Mouse (Mus musculus) left cerebral cortex, adult 9 months (tissue): ENCODE results near the gene Ckb.
A peak's percentile ranks its signal among the peaks of the same experiment; 100 is the strongest.
"Not testable (repeated sequence)": the region's sequence is repeated elsewhere in the genome, so short reads cannot be mapped to it uniquely, and the experiment has no call there.

Experiments
- DNase-seq, 2 experiments: peaks; one replicate each; pipeline ENCODE4 v3.0.0; 2022; ENCODE audit warnings: low spot score in 2 of 2

Gene Ckb

DNA sequence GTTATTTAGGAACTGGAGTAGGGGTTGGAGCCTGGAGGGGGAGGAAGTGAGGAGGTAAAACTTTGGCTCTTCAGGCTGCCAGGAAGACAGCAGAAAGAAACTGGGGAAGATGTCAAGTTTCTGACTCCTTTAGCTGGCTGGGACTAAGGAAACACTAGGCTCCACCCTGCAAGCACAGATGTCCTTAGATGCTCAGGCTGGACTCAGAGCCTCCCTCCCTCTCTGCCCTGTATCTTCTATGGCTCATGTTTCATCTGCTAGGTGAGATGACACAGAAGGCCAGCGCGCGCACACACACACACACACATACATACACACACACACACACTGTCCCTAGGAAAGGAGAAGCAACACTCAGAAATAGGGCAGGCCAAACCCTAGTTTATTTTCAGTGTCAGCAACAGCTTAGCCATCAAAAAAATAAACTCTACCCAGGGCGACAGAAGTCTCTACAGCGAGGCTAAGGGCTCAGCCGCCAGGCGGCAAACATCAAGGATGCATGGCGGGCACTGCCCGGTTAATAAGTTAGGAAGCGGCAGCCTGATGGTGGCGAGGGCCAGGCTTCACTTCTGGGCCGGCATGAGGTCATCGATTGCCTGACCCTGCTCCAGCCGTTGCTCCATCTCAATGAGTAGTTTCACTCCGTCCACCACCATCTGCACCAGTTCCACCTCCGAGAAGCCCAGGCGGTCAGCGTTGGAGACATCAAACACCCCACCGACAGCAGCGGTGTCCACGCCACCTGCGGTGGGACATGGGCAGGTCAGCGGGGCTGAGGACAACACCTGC, 2.9 kb downstream of the Ckb start:
- DNase-seq, result peak in 1 of 2 experiments; percentile 49

DNA sequence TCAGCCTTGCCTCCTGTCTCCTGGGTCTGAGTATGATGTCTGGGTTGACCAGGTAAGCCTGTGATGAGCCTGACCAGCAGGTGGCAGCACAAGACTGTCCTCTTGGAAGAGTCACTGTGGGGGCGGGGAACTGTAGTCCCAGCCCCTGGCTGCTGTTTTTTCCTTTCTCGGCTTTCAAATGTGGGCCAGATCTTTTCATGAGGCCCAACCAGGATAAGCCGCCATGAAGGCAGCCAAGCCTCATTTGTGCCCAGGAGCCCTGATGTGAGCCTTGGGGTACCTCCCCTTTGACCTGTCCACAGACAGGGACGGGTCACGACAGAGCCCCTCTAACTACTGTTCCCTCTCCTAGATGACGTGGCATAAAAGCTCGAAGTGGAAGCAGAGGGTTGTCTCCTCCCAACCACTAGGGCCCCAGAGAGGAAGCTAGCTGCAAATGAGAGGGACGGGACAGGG, 3.7 kb downstream of the Ckb start:
- DNase-seq, result peak; percentile 84 to 98

DNA sequence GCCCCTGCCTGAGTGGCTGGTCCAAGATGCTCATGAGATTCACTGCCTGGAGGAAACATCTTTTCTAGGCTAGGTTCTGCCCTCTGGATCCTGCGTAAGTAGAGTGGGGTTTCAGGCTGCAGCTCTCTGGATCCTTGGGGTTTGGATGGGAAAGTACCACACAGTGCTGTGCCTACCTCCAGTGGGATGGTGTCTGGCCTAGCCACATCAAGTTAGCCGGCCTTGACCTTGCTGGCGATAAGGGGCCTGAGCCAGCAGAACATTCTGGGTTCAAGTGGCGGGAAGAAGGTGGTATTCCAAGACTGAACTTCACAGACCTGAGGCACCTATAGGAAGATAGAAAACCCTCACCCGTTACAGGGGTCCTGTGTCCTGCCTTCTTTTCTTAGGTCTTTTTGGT, 4.7 kb downstream of the Ckb start:
- DNase-seq, result no peak

DNA sequence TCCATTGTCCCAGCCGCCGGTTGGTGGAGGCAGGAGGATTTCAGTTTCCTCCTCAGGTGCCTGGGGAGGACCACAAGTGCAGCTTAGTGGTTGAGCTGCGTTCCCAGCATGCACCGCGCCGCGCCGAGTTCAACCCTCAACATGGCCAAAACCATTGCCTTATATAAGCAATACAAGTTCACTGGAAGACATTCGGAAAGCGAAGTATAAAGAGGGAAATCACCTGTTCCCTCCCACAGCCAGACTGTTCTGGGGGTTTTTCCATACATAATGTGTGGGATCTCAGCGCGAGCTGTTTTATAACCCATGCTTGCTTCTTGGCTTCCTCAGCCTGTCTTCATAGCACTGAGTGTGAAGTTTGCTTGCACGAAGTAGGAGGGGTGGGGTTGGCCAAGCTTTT, 5.8 kb downstream of the Ckb start:
- DNase-seq, result peak; percentile 80 to 88

DNA sequence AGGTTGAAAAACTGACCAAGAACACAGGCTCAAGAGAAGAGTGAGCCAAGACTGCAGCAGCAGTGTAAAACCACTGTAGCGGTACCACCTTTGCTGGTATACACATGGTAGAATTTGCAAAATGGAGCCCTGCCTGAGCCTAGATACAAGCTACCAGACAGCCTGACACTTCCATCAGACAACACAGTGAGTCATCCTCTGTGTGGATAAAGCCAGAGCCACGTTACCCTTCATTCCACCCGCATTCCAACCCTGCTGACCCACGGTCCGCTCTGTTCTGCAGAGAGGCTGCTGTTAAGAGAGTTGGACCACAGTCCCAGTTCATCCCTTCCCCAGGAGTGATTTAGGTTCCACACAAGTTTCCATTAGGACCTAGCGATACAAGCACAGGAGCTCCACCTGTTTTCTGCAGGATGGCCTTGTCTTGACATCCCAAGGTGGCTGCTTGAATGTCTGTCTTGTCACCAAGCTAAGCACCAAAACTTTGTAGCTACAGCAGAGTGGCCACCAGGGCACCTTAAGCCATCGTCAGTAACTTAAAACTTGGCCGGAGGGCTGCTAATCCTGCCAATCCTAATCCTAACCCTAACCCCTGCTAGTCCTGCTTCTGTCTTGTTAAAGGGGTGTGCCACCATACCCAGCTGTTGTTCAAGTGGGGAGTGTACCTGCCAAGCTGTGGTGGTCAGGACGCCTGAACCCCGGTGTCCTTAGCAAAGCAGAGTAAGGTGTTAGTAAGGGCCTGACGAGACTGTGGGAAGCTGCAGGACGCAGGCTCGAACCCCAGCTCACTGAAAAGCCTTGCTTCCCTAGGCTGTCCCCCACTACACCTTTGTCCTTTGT, 6.9 kb downstream of the Ckb start:
- no peak for DNase-seq

DNA sequence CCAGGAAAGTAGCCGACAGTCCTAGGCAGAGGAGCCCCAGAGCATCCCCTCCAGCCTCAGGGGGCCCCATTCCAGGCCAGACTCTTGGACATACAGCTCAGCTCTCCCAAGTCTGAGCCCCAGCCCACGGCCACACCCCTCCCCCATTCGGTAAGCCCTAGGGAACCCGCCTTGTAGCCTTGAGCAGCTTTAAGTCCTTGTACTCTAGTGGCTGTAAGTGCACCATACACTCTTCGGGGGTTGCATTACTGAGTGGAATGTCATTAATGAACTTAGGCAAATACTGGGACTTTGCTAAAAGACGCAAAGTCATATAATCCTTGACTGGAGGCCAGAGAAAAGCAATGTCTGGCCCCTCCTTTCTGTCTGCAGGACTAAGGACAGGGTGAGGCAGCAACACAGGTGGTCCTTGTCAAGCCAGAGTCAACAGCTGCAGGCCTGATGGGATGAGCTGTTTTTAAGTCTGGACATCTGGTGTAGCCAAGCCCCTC, 7.9 kb downstream of the Ckb start:
- no peak for DNase-seq

DNA sequence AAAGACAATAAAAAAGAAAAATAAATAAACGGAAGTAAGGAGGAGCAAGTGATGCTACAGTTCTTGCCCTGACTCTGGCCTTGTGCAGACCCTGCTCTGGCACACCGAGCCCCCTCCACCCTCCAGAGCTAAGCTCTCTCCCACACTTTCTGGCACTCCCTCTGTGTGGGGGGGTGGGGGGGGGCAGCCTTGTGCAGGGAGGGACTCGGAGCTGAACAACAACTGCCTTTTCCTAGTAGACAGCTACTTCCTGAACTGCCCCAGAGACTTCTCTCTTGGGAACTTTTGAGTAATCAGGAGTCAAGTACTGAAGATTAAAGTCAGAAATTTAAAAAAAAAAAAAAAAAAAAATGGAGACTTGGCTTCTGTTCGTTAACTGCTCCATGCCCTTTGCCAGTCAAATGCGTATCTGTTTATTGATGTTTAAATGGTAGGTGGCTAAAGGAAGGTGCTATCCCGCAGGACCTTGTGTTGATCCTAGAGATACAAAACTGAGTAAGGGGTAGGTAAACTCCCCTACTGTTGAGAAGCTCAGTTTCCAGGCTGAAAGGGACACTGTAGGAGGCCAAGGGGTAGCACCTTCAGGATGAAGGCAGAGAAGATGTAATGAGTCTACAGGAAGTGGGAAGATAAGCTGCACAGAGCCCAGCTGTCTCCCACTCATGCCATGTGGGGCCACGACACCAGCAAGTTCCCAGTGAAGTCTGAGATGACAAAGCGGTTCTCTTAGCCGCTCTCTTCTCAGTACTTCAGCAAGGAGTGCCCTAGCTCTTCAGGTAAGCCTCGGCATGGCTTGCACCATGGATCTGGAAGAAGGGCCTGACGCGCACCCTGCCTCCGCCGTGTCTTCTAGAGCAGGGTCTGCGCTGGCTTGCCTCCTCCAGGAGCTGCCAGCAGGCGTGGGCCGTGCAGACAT, 8.7 kb downstream of the Ckb start:
- DNase-seq, result no peak

DNA sequence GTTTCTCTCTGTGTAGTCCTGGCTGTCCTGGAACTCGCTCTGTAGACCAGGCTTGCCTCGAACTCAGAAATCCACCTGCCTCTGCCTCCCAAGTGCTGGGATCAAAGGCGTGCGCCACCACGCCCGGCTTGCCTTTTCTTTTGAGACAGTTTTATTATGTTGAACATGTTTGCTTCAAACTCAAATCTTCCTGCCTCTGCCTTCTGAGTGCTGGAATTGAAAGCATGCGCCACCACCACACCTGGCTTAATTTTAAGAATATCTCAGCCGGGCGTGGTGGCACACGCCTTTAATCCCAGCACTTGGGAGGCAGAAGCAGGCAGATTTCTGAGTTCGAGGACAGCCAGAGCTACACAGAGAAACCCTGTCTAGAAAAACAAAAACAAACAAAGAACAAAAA, 10.6 kb downstream of the Ckb start:
- DNase-seq, result not testable (repeated sequence)

DNA sequence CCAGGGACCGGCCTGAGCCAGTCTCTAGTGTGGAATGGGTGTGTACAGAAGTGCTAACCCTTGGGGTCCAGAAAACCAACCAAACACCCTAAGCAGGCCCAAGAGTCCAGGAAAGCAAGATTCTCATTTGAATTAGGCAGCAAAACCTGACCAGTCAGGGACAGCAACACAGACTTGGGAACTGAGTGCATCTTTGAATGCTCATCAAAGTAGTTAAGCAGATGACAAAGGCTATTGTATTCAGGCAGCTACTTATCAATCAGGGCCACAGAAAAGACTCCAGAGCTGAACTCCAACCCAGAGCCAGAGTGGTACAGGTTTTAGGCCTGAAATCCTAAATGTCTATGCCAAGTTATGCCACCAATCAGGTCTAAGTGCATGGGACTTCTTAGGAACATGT, 11.5 kb downstream of the Ckb start:
- DNase-seq, result no peak

DNA sequence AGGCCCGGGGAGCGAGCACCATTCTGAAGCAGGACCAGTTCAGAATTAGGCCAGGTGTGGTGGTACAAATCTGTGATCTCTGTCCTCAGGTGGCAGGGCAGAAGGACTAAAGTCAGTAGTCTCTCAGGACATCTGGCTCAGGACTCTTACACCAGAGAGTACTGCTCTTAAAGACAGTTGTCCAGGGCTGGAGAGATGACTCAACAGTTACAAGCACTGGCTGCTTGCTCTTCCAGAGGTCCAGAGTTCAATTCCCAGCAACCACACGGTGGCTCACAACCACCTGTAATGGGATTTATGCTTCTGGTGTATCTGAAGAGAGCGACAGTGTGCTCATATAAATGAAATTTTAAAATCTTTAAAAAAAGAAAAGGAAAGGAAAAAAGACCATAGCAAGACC, 12.8 kb downstream of the Ckb start:
- DNase-seq, result no peak

DNA sequence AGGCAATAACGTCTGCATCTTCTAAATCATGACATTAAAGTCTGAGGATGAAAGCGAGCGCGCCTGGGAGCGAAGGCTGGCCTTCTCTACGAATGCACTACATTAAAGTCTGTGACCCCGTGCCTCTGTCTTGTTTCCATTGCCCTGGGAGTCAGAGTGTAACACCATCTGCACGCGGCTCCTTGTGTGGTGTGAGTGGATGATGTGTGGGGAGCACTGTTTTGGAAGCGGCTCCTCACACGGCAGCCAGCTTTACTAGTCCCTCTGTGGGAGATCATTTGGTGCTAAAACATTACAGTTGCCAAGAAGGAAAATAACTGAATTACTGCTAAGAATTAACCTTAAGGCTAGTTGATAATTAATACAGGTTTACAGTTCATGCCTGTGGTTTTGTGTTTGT, 16.4 kb downstream of the Ckb start:
- DNase-seq, result no peak

DNA sequence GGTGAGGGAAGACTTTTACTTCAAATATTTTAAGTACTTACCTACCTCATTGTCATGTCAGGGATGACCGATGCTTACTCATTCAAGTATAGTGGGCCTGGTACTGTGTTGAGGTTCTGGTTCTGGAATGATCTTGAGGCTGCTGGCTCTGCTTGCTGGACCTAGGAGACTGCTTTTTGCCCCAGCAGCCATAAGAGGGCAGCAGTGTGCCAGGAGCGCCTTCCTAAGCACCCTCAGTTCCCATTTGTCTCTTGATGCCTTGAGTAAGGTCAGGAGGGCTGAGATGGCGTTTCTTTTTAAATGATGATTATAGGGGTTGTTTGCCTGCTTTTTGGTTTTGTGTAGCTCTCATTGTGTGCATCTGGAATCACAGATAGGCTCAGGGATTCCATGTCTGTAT, 18.7 kb downstream of the Ckb start:
- peak in 1 of 2 experiments; percentile 86 for DNase-seq

DNA sequence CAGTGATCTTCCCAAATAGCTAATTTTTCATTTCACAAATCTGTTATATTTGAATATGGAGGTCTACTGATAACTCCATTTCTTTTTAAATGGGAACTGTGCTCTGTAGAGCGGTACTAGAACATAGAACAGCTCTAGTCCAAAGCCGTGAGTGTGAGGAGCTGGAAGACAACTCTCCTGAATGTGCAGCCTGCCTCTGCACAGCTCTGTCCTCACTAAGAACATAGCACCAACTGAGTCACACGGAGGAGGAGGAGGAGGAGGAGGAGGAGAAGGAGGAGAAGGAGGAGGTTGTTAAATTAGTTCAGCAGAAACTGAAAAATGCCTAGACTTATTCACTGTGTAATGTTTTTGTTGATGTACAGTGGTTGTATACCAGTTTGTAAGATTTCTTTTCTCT, 19.2 kb downstream of the Ckb start:
- no peak for DNase-seq

DNA sequence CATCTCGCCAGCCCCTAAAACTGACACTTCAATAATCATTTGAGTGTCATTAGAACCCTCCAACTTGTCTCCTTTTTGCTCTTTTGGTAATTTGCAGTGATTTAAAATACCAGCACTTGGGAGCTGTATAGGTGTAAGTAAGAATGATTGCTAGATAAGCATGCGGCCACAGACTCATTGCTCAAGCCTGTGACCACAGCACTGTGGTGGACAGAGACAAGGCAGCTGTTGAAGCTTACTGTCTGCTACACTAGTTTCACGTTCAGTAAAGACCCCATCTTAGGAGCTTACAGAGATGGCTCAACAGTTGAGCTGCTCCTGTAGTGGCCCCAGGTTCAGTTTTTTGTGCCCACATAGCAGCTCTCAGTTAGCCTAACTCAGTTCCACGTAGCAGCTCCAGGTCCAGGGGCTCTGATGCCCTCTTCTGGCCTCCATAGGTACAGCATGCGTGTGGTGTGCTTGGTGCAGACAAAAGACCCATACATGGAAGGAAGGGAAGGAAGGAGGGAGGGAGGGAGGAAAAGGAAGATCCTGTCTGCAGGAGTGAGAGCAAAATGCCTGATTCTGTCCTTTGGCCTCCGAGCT, 24.0 kb downstream of the Ckb start:
- peak in 1 of 2 experiments; percentile 80 for DNase-seq
